Mouse (Mus musculus) erythroblast, embryonic 14.5 days (primary cell): ENCODE results near the gene Herpud1.

Experiments used
- GATA1 ChIP-seq: IDR thresholded peaks from 2 replicates; pipeline ENCODE4 v1.6.1; 2012; ENCODE audit warnings: low read length, inconsistent platforms, mixed read lengths
- TAL1 ChIP-seq: IDR thresholded peaks from 3 replicates; pipeline ENCODE4 v1.6.1; 2012; ENCODE audit warnings: low read length, inconsistent platforms, mixed read lengths

DNA sequence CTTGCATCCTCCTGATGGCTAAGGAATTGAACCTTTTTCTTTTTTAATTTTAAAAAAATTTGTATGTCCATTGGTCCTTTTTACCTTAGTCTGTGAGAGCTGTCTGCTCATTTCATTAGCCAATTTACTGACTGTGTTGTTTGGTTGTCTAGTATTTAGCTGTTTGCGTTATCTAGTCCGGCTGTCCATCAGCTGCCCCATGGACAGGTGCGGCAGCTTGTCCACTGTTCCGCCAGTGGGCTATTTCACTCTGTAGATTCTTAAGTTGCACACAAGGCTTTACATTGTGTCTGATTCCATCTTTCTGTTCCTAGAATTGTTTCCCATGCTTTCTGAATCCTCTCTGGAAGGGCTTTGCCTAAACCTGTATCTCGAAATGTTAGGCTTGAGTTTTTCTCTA is 52.4 kb downstream of the Herpud1 start:
- TF ChIP-seq GATA1 = no peak
- TF ChIP-seq TAL1 = no peak
